Mouse (Mus musculus) ovary, adult 2 months (tissue): ENCODE measurements around the gene Wfikkn2. TPM values are rescaled to one million over a fixed set of nuclear protein-coding genes. Genes with fewer than 3 reads are reported as not detected.

ENCODE experiments used
- polyA plus RNA-seq: library from polyadenylated mRNA; depleted of rRNA; stranded (reverse); fragments of >200 nt; gene quantifications from 2 replicates; pipeline ENCODE4 v1.2.3, GENCODE M21; 2012; rRNA removed

The Wfikkn2 gene
- polyA plus RNA-seq: 4.3 and 5.1 TPM in 2 replicates

GRCm38 (mm10) chr11:94245955-94246788 lies at the start of gene Wfikkn2:
Gene Wfikkn2, minus strand, starts transcription at chr11:94246005.

GRCm38 (mm10) chr11:94281199-94282181 lies 35.7 kb upstream of the Wfikkn2 start, which contains the start of gene Gm21885:
Gene Gm21885, plus strand, starts transcription at chr11:94281873.

GRCm38 (mm10) chr11:94211124-94211603 lies 34.6 kb downstream of the Wfikkn2 start, which contains the start of gene Tob1:
Gene Tob1, plus strand, starts transcription at chr11:94211454.

Other genes with a start within 250 kb of the Wfikkn2 start
- 46.4 and 64.9 TPM in 2 replicates for gene Spag9, start 249.9 kb downstream of the Wfikkn2 start, polyA plus RNA-seq
- 73.8 and 86.5 TPM in 2 replicates for gene Tob1, start 34.6 kb downstream of the Wfikkn2 start, polyA plus RNA-seq
- not detected in 2 replicates for gene Gm21885, start 35.9 kb upstream of the Wfikkn2 start, polyA plus RNA-seq
- gene Luc7l3, start 76.0 kb upstream of the Wfikkn2 start, polyA plus RNA-seq: 3.8 and 5.8 TPM in 2 replicates
- 119 and 133 TPM in 2 replicates for gene Ankrd40, start 82.0 kb upstream of the Wfikkn2 start, polyA plus RNA-seq
- 21.6 and 23.3 TPM in 2 replicates for gene Abcc3, start 147.0 kb upstream of the Wfikkn2 start, polyA plus RNA-seq
- 30.4 and 39.4 TPM in 2 replicates for gene Cacna1g, start 228.2 kb upstream of the Wfikkn2 start, polyA plus RNA-seq
- gene Spata20, start 240.2 kb upstream of the Wfikkn2 start, polyA plus RNA-seq: 0.06 and 1.0 TPM in 2 replicates